Mouse (Mus musculus): ENCODE measurements around the gene Rpl12.
A peak's percentile ranks its signal among the peaks of the same experiment; 100 is the strongest.

Rpl12 gene

DNA sequence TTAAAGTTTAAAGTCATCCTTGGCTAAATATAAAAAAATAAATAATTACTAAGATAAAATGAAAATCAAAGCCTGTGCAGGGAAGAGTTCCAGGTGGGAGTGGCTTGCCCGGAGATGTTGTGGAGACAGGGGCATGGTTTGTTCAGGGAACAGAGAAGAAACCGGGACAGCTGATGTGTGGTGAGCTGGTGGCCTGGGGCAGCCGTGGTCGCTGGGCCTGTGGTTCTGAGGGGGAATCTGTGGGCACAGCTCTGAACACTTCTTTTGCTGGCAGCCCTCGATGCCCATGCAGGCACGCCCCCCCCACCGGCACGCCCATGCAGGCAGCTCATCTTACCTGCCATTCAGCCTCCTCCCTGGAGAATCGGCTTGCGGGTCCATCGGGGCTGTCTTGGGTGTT, 13.9 kb upstream of the Rpl12 start:
- DNase-seq, result no peak

DNA sequence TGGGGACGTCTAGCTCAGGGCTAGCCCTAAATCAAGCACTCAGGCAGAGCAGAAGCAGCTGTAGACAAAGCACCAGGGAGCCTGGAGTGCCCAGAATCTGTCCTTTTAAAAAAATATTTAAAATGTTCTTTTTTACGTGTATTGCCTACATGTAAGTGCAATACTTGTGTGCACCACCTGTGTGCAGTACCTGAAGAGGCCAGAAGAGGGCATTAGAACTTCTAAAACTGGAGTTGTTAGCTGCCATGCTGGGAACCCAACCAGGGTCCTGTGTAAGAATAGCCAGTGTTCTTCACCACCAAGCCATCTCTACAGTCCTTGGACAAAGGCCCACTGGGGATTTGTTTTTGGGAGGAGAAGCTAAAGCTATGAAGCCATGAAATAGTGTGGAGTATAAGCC, 6.8 kb upstream of the Rpl12 start:
- DNase-seq, result no peak

DNA sequence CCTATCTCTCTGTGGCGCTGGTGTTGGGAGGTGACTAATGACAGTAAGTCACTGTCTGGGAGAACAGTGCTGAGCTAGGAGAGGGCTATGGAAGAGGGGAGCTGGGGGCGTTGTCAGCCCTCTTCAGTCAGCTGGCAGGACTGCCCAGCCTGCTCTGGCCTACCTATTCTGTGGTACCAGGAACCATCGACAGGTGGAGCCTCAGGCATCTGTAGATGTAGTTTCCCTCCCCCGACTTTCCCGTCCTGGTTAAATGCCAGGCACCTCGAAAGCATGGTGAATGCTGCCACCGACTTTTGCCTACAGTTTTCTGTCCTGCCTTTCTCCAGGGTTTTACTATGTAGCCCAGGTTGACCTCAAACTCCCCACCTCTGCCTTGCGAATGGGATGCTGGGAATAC, 4.0 kb upstream of the Rpl12 start:
- DNase-seq, result peak; percentile 36

DNA sequence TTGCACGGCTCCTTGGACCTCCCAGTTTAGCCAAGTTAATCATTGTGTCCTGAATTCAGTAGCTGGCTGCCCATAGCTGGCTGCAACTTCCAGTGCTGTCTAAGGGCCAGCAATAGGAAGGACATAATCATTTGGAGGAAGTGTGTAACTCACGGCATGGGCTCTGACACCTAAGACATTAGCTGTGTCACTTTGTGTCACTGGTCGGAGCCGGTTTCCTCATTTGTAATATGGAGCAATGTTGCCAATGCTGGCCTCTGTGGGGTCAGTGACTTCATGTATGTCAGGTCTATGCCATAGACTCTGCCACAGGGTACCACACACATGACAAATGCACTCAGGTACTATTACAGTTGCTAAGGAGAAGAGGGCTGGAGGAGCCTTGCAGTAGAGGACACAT, 1.1 kb upstream of the Rpl12 start:
- DNase-seq, result no peak

DNA sequence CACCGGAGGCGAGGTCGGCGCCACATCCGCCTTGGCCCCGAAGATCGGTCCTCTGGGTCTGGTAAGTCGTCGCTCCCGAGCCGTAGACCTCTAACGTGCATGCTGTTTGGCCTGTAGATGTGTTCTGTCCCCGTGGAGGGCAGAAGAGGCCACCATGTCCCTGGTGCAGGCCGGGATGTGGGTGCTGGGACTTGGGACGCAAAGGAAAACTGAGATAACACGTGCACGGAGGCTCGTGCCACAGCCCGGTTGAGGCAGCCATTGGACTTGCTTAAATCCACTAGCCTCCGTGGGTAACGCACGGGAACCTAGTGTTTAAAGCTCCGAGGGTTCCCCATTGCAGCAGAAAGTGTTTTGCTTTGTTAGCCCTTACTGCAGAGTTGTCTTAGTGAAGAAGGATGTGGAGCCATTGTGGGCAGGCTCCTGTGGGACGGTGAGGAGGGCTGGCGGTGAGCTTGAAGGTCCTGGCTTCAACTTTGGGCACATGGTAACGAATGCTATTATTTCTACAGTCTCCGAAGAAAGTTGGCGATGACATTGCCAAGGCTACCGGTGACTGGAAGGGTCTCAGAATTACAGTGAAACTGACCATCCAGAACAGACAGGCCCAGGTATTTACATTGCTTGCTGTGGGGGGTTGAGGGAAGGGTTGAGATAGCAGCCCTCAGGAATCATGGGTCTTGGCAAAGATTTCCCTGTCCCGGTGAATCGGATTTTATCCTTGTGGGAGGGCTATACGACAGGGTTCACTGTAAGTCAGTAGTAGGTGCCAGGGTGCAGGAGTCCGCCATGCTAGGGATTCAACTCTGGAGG, 909 bp downstream of the Rpl12 start:
- DNase-seq, result no peak

DNA sequence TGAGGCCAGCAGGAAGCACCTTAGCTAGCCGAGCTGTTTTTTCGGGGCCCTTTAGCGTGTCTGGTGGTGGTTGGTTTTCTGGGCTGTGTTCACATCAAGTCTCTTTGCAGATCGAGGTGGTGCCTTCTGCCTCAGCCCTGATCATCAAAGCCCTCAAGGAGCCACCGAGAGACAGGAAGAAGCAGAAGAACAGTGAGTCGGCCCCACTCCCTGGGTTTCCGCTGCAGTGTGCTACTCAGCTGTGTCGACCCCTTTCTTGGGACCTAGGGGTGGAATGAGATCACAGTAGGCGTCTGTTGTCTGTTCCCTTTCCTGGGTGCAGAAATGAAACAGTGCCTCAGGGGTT, 1.5 kb downstream of the Rpl12 start:
- no peak for DNase-seq

DNA sequence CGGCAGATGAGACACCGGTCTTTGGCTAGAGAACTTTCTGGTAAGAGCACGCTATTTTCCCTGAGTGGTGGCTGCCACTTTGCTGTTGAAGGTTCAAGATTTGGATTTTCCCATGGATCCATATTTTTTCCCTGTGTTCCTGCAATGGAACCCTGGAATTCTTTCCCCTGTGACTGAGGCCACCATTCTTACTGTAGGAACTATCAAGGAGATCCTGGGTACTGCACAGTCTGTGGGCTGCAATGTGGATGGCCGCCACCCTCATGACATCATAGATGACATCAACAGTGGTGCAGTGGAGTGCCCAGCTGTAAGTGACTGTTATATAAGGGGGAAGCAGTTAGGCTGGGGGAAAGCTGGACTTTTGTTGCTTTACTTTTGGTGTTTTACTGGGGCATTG, 2.2 kb downstream of the Rpl12 start:
- no peak for DNase-seq

DNA sequence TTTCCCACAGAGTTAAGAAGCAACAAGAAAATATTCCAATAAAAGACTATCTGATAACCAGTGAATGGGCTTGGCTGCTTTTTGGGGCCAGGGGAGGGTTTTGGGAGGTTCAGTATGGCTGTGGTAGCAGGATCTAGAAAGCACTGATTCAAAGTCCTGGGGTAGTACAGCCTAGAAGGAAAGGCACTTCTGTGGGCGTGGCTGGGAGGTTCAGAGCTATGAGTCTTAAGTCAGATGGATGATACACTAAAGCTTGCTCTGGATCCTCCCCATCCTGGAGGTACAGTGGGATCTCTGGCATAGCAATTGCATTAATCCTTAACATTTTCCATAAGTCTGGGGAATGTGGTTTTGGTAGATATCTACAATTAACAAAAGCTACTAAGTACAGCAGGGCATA, 2.6 kb downstream of the Rpl12 start:
- DNase-seq, result no peak

DNA sequence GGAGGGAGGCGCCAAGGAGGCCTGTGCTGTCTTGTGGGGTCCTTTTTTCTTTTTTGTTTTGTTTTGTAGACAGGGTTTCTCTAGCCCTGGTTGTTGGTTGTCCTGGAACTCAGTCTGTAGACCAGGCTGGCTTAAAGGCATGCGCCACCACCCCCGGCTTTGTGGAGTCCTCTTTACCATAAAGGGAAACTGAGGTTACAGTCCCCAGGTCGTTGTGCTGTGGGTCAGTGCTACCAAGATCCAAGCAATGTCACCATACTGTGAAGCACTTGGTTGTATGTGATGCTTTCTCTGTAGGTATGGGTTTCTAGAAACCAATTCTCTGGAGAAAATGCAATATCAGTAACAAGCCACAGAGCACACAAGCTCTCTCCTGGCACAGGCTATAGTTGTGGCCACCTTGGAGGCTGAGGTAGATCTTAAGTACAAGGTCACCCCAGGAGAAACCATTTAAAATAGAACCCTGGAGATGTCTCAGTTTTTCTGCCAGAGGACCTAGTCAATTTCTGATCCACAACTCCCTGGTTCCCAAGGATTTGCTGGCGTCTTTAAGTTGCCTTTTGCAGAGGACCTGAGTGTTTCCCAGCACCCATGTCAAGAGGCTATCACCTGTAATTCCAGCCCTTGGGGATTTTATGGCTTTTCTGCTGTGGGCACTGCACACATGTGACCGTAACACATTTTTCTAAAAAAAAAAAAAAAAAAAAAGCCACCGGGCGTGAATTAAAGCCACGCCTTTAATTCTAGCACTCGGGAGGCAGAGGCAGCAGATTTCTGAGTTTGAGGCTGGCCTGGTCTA, 3.5 kb downstream of the Rpl12 start:
- DNase-seq, result no peak

DNA sequence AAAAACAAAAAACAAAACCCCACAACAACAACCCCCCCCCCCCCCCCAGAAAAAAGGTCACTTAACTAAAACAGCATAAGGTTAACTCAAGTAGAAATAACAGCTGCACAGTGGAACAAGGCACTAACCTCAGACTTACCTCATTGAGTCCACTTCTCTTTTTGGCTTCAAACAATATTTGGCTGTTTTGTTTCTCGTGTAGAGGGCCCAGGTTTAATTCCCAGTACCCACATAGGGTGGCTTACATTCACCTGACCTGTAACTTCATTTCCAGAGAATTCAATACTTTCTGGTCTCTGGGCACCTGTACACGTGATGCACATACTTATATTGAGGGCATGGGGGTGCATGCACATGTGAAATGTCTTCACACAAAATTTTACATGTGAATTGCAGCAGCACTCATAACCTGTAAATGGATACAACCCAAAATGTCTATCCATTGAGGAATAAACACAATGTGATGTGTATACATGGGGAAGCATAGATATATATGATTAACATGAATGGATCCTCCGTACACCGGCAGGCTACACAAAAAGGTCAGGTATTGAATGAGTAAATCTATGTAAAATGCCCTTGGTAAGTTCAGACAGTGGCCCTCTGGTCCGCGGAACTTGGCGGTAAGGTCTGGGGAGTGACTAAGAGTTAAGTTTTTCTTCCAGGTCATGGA, 4.3 kb downstream of the Rpl12 start:
- DNase-seq, result no peak

DNA sequence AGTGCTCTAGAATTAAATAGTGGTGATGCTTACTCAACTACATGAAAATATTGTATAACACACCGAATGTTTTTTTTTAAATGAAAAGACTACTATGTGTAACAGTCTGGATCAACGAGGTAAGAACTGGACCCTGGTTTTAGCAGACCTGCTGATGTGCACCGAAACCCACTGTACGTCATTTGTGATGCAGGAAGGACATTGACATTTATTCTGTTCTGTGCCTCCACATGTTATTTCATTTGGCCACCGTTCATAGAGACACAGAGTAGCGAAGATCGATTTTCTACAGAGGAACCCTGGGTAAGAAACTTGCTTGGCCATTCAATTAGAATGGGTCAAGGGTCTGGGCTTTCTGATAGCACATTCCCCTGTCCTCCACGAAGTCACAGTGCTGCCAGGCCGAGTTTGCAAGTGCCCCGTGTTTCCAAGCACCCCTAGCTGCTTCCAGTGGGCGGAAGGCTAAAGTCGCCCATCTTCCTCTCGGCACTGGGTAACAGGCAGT, 4.9 kb downstream of the Rpl12 start:
- no peak for DNase-seq

DNA sequence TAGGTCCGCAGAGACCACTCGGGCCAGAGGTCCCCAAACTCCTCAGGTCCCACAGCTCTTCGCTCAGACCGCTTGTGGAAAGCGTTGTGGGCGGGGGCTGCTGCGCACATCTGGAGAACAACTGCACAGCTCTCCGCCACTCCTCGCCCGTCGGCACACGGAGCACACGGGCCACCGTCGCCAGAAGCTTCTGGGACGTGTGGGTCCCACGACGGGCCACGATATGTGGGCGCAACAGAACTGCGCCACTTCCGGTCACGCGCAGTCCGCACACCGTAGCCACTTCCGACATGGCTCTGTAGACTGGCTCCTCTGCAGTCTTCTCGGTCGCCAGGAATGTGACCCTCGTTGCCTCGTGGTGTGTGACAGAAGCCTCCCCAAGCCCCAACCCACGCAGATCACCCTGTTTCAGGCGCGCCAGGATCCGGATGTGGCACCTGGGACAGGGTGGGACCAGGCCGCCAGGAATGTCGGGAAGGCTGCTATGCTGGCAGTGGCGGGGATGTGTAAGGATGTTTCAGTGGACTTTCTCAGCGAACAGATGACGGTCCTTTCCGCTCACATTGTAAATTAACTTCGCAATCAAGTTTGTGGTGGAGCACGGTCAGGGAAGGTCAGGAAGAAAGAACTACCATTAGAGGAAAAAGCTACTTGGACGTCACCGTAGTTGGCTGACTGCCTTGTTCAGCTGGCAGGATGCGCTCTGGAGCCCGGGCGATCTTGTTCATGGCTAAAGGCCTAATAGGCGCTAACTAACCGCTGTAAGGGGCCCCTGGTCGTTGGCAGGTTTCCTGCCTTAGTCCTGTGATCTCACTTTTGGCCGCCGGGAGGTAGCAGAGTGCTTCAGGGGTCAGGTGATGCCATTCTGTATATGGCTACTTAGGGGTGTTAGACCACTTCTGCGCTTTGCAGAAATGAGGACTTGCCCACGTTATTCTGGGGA, 5.6 kb downstream of the Rpl12 start:
- DNase-seq, result peak; percentile 93

DNA sequence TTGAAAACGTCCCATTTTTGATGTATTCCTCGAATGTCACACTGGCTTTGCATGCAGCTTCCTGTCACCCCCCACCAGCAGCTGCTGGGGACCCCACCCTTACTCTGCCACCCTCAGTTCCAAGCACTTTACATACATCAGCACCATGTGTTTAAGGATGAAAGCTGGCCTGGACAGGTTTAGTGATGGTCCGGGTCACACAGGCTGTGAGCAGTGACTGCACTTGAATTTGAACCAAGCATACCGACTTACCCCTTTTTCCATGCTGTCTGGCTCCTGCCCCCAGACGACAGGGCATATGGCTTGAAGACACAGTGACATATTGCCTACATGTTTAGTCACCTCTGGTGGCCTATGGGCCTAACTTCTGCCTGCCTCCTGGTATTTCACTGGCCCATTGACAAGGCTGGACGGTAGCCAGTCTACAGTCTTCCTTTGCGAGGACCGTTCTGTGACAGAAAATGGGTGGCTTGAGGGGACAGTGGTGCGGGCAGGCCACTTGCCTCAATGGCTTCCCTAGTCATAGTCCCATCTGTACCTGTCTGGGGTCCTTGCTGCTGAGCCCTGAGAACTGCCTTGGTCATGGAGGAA, 6.8 kb downstream of the Rpl12 start:
- DNase-seq, result no peak

DNA sequence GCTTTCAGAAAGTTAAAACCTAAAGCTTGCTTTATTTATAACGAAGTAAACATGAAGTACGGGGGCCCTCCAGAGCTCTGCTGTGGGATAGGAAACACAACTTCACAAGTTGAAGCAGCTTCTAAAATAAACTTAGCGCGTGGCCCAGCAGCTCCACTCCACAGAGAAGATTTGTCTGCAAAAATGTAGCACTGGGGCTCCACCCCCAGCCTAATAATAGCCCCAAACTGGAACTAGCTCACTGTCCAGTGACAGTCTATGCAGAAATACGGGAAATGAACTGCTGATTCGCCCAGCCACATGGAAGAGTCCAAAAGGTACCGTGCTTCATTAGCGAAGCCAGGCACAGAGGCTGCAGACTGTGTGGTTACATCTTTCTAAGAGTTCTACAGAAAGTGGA, 8.0 kb downstream of the Rpl12 start:
- no peak for DNase-seq

DNA sequence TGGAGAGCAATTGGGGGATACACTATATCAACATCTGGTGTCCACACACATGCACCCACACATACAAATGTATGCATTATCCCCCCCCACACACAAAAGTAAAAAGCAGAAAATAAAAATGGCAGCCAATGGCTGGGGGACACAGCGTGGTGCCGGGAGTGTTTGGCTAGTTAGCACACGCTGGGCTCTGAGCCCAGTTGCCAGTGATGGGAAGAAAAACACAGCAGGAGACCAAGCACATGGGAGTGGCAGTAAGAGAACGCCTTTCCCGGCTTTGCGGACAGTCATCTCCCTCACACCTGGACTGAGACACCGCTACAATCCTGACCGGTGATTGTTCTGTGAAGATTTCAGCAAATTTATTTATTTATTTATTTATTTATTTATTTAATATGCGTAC, 9.9 kb downstream of the Rpl12 start:
- DNase-seq, result no peak

DNA sequence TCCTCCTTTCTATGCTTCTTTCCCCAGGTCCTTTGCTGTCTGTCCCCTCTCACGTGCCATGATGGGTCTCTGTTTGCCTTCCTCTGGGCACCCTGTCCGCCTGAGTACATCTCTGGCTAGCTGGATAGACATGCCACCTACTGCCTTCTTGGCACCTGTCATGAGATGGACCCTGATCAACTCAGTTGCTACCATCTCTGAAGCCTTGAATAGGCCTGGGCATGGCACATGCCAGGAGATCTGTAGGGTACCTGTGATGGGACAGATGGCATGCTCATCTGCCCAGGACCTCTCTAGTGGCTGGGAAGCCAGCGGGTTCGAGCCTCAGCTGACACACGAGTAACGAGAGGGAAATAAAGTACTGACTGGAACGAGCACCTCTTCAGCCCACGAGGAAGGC, 12.9 kb downstream of the Rpl12 start:
- DNase-seq, result no peak

DNA sequence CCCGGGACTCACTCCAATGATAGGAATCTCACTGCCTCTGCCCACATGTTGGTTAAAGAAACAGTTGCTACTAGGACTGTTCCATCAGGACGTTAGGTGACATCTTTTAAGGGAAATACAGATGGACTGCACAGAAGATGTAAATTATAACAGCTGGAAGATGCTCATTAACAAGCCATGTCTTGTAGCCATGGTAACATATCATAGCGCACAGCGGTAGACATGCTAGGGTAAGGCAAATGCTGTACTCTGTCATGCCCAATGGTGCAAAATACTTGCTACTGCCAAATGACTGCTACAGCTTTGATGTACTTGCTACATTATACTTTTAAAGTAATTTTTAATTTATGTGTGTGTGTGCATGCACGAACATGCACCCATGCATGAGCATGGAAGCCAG, 15.8 kb downstream of the Rpl12 start:
- no peak for DNase-seq

DNA sequence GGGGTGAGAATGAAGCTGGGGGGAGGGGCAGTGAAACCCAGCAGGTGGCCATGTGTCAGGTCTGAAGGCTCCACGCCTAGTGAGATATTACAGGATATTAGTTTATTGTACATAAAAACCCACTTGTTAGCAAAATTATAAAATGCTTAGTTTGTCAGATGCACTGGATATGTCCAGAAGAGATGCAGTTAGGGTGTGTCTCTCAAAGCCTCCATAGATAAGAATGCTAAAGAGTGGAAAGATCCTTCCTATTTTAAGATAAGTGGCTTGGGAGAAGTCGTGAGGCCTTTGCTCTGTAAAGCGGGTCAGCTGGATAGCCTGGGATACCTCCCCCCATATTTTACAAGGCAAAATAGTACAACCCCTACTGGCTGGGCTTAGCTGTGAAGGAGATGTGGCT, 17.3 kb downstream of the Rpl12 start:
- DNase-seq, result no peak

DNA sequence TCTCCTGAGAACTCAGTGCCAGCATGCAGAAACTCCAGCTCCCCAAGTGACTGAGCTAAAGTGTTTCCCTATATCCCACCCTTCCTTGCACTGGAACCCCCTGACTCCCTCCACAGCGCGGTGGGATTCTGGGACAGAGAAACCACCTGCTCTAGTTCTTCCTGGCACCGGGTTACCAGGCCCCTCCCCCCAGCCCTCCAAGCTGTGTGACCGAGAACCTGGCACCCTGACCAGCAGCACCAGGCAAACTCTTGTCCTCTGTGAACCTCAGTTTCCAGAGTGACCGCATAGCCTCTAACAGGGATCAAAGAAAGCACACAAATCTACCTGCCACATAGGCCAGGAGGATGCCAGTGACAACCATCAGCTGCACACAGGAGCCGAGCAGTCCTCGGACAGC, 18.3 kb downstream of the Rpl12 start:
- DNase-seq, result no peak

DNA sequence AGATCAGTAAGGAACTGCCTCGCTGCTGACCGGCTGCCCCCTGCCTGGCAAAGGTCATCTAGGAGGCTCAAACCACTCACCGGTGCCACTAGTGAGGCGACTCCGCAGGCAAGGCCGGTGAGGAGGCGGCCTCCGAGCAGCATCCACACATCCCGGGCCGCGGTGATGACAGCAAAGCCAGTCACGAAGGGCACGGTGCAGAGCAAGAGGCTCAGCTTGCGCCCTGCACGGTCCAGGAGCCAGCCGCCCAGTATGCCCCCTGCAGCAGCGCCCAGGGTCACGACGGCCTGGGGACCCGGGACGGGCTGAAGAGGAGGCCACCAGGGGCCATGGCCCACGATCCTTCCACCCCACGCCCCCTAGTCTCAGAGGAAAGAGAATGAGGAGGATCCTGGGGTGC, 19.9 kb downstream of the Rpl12 start:
- DNase-seq, result peak; percentile 26

DNA sequence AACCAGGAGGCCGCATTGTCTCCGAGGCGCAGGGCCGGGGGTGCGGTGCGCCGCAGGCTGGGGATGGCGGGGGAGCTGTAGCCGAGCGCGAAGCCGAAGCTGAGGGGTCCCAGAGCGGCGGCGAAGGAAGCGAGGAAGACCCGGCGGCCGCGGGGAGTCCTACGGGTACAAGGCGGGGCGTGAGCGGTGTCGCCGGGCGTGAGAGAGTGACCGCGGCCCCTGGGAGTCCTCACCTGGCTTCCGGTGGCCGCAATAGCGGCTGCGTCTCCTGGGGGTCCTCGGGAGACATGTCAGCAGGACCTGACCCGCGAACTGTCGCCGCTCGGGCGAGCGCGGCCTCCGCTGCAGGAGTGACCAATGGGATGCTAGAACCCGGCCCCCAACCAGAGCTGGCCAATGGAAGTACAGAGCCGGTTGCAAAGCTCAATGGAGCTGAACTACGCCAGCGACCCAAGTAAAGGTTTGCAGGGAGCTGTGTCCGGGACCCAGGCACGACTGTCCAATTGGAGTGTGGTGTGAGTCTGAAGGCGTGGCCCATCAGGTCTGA, 20.4 kb downstream of the Rpl12 start, which contains the start of gene Slc2a8:
Slc2a8 (minus strand) TSS at position 359 of the 547 bp plus-strand sequence.
- peak; percentile 90 for DNase-seq

DNA sequence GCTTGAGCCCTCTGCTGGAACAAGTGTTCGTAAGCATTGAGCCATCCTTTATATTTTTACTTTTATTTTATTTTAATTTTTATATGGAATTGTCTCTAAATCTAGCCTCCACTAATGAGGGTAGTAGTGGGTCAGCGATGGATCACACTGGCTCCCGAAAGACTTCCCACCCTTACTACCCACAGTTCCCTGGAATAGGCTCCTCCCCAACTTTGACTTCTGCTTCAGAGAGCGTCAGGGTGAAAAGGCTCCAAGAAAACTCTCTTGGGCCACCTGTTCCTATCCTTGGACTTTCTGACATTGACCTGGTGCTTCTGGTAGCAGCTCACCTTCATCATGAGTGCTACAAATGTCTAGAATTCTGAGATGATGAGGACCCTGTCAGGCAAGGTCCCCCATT, 21.3 kb downstream of the Rpl12 start:
- no peak for DNase-seq

All from kidney, adult 18-20 months (tissue).